Mouse (Mus musculus) adrenal gland, postnatal 25 days (tissue): ENCODE measurements around the gene Aplnr. TPM values are rescaled to one million over a fixed set of nuclear protein-coding genes. Genes with fewer than 3 reads are reported as not detected.

Experiments
- DNase-seq: peaks from one replicate; pipeline ENCODE4 v3.0.0; 2021; ENCODE audit warnings: mixed read lengths
- total RNA-seq: library from RNA; stranded (reverse); gene quantifications from 2 replicates; pipeline ENCODE4 v1.2.3, GENCODE M21; 2021

Gene Aplnr
- total RNA-seq, 1 experiment from 2014 or later, result 46.7 TPM

DNA sequence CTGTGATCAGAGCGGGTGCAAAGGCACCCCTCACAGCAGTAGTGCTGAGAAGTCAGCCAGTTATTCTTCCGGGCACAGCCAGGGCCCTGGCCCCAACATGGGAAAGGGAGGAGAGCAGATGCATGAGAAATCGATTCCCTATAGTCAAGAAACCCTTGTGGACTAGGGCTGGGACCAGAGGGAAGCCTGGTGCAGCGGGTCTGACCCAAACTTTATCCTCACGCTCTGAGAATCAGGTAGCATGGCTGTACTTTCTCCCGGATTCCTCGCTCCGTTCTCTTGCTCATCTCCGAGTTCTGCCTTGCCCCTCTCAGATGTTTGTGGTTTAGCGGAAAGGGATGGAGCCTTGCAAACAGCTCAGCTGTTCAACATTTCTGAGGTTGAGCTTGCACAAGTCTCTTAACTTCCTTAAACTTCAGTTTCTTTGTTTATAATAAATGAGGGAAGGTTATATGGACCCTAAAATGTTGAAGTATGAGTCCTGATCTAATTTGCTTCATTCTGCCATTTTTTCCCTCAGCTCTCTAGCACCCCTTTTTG, 1.6 kb downstream of the Aplnr start:
- DNase-seq, result no peak

DNA sequence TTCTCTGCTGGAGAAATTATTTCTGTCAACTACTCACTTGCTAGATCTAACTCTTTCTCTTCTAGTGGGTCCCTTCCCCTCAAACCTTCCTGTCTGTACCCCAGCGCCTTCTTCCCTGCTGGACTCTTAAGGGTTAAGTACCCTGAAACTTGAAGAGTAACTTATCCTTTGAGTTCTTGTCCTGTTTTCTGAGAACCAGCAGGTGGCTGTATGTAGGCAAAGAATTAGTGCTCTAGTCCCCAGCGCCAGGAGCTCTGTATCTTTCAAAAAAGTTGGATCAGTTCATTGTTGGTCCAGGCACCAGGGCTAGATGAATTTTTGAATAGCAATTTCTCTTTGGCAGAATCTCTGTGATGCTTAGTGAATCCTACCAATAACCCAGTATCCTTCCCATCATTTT, 2.1 kb downstream of the Aplnr start:
- DNase-seq, result no peak

DNA sequence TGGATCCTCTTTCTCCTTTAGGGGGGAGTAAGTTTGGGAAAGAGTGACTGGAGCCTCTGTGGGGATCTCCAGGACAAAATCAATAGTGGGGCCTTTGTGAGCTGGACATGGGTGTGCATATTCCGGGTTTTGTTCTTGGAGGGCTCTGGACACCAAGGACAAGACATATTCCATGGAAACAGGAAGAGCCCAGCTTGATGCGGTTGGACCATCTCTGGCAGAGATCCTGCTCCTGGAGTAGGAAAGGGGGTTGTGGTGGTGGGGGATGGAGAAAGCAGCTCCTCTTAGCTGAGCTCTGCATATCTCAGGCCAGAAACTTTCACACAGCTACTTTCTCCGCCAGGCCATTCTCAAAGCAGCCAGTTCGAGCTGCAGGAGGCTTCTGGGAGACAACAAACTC, 3.4 kb downstream of the Aplnr start:
- no peak for DNase-seq

DNA sequence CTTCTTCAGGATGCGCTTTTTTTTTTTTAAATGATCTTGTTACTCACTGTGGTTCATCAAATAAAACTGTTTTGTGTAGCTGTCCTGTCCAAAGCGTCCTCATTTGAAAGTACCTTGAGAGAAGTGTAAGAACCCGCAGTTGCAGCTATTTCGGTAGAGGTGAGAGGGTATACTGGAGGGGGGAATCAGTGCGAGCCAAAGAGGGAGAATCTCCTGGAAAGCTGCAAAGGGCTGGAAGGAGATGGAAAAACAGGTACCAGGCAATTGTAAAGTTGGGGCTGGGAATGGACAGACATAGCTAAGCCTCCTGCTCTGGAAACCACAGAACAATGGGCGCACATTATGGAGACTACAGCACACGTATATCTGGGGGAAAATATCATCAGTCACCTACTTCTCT, 3.8 kb downstream of the Aplnr start:
- no peak for DNase-seq

DNA sequence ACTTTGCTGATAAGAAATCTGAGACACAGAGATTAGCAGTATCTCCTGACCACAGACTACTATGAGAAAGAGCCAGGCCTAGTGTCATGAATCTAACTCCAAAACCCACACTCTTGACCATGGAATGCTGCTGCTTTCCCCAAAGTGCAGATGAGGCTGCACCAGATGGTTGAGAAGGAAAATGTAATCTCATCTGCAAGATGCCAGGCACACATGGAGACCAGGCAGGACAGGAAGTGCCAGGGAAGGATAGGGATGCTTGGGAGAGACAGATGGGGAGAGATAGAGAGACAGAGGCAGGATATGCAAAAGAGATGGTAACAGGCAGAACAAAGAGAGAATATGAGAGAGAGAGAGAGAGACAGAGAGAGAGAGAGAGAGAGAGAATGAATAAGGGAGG, 4.8 kb downstream of the Aplnr start:
- no peak for DNase-seq

DNA sequence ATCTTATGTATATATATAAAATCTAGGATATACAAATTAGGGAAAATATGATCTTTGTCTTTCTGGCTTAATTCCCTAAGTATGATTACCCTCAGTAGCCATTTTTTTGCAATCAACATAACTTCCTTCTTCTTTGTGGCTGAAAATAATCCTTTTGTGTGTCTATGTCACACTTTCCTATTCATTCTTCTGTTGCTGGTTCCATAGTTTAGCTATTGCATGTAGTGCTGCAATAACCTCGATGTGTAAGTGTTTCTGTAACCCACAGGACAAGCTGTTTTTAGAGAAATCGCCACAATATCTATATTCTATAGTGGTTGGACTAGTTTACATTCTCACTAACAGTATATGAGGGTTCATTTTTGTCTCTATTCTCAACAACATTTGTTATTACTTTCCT, 8.9 kb downstream of the Aplnr start:
- DNase-seq, result no peak

DNA sequence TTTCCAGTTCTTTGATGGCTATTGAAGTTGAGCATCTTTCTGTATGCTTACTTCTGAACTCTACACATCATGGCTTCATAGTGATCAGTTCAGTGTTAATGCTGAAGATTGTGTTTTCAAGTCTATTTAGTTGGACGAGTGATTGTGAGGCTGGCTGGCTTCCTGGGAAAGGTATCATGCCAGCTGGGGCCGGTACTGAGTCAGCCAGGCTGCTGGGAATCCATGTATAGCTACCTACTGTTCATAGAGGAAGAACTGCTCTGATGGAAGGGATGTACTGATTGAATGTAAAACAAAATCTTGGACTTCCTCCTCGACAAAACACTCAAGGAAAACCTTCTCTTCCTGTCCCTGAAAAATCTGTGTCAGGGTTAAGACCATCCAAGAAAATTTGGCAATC, 9.3 kb downstream of the Aplnr start:
- no peak for DNase-seq

DNA sequence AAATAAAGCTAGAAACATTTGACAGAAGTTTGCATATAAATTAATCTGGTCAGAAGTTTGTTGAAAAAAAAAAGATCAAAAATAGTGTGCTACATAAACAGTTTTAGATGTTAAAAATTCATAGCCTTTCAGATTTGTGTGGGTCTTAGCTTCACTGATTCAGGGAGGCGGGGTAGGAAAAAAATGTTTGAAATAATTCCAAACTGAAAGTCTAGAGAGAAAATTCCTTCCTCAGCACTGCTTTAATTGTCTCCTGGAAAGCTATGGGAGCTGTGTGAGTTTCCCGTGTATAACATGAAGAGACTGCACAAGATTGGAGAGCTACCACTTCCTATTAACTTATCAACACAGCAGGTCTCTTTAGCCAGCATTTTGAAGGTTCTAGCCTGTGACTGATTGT, 11.5 kb downstream of the Aplnr start:
- no peak for DNase-seq

DNA sequence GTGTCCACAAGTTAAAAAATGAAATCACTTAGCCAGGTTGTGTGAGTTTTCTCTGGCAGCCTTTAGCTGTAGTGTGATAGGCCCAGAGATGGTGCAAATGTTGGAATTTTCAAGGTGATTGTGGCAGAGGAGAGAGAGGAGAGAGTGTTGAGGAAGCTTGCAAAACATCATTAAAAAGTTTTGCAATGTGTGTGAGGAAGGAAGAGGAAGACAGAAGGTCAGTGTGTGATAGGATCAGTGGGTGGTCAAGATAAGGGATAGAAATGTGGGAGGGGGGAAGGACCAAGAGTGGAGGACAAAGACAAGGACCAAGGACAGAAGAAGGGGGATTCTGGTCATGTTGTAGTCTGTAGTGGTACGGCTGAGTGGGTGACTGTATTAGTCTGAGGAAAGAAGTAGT, 14.3 kb downstream of the Aplnr start:
- no peak for DNase-seq

DNA sequence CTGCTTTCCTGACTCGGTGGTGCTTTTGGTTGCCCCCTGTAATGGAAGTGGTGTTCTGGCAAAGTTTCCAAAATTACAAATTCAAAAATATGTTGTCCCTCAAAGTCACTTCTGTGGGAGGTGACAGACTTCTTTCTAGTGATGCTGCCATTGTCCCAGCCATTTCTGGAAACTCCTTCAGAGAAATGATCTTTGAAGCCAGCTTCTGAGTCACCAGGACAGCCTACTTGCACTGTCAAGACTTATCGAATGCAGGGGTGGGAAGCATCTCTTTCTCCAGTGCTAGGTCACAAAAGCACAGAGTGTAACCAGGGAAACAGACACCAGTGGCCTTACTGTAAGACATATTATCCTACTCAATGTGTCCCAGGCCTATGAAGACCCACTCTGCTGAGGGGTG, 15.2 kb downstream of the Aplnr start:
- no peak for DNase-seq

DNA sequence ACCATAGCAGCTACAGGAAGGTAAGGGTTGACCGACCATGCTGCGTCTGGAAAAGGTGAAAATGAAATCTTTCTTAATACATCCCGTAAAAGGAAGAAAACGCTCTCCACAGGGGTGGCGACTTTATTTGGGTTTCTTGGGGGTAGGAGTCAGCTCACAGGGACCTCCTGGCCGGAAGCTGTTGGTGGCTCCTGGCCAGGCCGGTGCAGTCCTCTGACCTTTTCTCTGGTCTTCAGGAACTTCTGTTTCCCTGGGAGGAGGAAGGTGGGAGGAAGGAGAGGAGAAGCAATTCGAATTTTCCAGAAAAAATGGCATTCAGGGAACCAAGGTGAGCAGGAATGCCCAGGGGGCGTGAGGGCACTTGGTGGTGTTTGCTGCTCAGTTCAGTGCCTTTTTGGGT, 19.3 kb downstream of the Aplnr start:
- DNase-seq, result peak; percentile 48

DNA sequence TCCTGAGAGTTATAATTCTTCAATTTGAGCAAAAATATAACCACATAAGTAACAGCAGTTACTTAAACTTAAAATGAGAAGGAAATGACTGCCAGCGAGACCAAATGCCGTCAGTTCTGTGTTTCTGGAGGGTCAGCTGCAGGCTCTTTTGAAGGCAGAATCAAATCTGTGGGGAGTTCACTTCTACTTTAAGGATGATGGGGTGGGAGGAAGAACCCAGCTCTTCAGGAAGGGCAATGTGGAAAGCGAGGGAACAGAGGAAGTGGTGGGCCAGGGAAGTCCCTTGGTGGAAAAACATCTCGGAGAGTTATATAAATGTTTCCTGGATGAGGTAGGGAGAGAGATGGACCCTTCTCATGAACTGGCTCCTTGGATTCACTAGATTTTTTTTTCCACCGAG, 20.1 kb downstream of the Aplnr start:
- no peak for DNase-seq

DNA sequence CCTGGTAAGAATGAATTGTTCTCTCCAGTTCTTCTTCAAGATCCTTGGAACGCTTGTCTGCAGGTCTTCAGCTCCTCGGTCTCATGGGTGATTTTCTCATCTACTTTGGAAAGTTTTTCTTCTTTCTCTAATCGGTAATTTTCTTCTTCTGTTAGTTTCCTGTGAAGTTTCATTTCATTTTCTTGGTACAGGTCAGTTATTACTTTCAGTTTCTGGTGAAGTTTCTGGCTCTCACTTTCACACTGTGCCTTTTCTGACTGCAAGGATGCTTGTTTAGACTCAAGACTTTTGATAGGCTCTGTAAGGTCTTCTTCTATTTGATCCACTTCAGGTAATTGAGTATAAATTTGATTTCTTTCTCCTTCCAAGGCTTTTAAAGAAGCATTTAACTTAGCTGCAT, 21.4 kb downstream of the Aplnr start:
- no peak for DNase-seq

DNA sequence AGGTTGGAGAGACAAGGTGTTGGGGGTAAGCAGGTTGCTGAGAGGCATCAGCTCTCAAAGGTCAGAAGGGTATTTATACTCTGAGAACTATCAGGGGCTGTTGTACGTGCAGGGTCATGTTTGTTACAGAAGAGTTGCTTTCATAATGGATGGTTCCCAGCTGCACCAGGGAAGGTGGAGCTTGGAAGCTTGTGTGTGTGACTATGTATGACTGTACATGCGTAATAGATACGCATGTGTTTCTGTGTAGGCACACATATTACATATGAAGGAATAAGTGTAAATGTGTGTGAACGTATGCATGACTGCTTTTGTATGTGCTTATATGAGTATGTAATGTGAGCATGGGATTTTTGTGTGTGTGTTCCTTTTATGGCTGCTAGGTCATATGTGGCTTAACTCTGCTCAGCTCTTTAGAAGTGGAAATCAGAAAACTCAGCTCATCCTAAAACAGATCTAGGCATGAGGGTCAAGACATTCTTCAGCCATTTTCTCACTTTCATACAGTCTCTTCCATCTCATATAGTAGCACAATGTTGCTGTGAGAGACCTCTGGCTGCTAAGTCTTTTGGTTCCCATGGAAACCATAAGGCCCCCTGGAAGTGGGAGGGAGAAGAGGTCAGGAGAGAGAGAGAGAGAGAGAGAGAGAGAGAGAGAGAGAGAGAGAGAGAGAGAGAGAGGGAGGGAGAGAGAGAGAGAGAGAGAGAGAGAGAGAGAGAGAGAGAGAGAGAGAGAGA, 25.0 kb downstream of the Aplnr start:
- no peak for DNase-seq

DNA sequence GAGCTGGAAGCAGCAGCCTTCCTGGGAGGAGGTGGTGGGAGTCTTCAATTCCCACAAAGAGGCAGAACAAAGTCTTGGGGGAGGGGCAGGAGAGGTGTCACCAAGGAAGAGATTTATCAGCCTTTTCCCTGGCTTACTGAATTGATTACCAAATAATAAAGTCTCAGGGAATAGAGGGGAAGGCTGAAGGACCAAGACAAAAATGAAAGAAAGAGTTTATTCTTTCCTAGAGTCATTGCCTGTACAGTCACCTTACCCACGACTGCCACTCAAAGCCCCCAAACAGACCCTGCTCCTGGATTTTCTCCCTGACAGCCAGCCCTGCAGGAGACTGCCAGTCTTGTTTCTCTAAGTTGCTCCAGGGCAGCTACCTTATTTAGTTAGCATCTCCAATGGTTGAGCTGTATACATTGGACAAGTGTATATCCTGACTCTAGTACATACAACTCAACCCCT, 25.6 kb downstream of the Aplnr start:
- DNase-seq, result no peak

DNA sequence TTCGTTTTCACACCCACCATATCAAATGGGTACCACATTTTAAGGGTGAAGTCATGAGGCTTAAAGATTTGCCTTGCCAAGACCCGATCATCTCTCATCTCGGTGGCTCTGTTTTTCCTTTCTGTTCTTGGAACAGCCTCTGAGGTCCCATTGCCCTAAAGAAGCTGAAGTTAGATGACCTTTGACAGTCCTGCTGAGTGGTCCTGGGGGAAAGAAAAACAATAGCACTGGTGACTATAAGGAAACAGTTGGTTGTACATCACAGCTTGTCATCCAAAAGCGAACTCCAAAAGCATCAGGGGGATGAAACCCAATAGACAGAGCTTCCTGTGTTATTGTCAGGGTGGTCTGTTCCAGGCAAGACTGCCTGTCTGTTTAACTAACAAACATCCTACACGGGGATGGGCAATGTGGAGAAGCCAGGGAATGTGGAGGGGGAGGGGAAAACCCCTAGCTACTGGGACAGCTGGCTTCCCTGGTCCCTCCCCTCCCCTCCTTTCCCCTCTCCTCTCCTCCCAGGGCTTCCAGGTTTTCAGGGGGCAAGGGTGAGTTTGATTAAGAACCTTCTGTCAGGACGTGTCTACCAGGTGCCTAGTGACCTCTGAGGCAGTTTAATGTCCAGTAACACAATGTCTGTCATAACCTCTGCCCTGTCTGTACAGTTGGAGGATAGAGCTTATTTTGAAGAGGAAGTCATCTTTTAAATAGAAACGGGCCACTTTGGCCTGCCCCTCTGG, 27.5 kb downstream of the Aplnr start:
- no peak for DNase-seq

DNA sequence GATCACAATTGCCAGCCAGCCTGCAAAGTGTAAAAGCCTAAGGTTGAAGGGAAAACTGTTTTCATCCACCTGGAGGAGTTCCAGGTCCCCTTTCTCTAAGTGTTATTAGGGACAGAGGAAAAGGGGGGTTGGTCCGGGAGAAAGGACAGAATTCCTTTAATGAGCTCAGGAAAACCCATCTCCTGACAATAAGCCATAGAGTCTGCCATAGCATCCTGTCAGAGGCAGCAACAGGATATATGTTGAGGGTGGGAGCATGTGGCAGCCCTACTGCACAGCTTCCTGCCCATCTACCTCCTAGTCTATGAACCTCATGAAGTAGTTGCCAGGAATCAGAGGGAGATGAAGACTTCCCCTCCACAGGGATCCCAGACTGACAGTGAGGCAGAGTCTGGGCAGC, 31.6 kb downstream of the Aplnr start:
- no peak for DNase-seq

DNA sequence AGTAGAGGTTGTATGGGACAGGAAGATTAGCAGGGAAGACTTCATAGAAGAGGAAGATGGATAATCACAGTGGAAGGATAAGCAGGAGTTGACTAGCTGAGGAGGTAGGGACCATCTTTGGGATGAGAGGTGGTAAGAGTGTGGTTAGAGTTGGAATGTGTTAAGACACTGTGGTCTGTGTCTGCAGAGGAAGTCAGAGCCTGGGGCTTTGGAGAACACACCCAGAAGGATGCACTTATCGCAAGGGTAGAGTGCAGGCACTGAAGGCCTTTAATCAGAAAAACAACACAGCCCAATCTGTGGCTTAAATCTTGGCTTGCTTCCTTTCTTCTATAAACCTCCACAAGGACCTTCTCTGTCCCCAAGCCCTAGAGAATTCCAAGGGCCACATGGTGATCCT, 32.3 kb downstream of the Aplnr start:
- DNase-seq, result no peak

DNA sequence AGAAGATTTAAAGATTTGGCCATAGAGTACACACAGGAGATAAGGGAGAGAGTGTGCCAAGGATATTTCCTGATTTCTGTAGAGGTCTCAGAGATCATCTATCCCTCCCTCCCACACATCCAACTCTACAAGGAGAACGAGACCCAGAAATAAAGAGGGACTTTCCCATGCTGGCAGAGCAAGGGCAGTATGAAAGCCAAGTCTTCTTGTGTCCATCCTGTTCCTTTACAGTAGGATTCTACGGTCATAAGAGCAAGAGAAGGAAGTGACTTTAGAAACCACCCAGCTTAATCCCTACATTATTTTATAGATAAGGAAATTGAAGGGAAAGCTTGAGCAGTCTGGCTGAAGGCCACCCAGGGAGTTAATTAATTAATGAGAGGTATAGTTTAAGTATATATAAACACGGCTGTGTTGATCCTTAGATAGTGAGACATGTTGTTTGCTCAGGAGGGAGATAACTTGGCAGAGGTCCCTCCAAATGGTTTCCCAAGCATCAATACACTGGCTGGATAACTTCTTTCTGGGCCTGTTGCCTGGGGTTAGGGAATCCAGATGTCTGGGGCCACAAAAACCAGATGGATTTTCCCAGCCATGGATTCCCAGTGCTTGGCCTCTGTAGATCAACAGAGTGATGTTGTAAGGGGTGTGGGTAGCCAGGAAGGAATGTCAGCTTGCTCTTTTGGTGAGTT, 36.2 kb downstream of the Aplnr start:
- no peak for DNase-seq

DNA sequence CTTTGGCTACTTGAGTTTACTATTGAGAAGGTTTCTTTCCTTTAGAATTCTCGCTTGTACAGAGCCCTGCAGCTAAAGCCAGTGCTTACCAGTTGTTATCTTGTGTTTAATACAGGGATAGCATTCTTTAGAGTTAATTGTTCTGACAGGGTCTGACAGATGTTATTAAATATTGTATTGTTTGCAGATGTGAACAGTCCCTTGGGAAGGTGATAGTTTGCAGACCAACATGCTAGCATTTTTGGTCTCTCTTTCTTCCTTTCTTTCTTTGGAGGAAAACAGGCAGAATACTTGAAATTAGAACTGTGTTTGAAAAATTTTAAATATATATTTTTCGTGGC, 36.7 kb downstream of the Aplnr start:
- no peak for DNase-seq

DNA sequence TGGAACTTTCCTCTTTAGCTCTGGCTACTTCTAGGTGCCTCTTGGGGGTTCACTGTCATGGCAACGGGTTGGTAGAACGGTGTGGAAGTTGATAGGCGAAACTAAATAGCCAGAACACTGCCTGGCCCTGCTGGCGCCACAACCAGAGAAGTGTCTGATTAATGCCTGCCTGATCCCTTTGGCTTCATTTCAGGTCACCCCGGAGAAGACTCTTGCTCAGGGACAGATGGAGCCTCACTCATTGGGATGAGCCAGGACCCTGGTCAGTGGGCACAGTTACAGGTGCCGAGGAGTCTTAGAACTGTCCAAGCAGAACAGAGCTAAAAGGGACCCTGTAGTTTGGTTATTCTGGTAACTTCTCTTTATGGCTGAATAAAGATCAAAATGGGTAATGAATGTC, 37.5 kb downstream of the Aplnr start:
- no peak for DNase-seq

DNA sequence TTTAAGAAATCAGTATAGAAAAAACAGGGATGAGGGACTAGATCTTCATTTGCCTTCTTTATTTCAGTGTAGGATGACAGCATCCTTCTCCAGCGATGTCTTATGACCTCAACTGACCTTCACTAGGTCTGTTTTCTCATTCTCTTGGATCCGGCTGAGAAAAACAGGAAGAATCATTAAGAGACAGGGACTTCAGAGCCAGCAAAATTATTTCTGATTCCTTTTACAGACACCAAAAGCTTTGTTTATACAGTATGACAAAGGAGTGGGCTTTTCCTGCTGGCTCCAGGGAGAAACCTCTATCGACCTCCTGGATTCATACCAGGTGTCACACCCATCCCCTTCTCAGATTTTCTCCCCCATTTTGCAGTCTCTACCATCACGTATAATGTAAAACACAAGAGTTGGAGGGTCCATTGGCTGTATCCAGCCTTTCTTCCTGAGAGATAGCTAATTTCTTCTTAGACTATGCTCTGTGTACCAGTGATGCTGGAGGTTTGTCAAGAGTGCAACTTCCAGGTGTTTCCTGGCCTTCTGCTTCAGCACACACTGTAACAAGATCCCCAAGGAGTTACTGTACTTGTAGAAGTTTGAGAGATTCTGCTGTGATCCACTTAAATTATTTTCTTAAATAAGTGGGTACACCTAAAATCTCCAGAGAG, 42.2 kb downstream of the Aplnr start:
- no peak for DNase-seq
